Mouse (Mus musculus) E14TG2a.4 (cell line): ENCODE results near the gene Gm7029.

ENCODE experiments used
- CTCF ChIP-seq: conservative IDR thresholded peaks from 2 replicates; pipeline ENCODE4 v1.5.1; 2014; ENCODE audit warnings: low read length
- NANOG ChIP-seq: IDR thresholded peaks from 2 replicates; pipeline ENCODE4 v1.6.1; 2014; ENCODE audit warnings: borderline replicate concordance, low read length, mixed read lengths
- POU5F1 ChIP-seq: IDR thresholded peaks from 2 replicates; pipeline ENCODE4 v1.6.1; 2014; ENCODE audit warnings: low read length, borderline replicate concordance

- TF ChIP-seq CTCF (no peak), NANOG (no peak), POU5F1 (no peak)
Measured at GRCm38 (mm10) chr17:33916294-33916693, 42.7 kb downstream of the Gm7029 start.
